Mouse (Mus musculus): ENCODE measurements around the gene 4933436I01Rik. TPM values are rescaled to one million over a fixed set of nuclear protein-coding genes. Genes with fewer than 3 reads are reported as not detected.

The 4933436I01Rik gene
- not detected in 2 replicates for polyA plus RNA-seq (2012; ENCODE audit: low replicate concordance)

GRCm38 (mm10) chrX:67921350-67921749, at the start of gene 4933436I01Rik:
4933436I01Rik (minus strand) TSS chrX:67921450.

Other genes starting within 250 kb of the 4933436I01Rik start
- not detected in 2 replicates for gene Gm1140, start 227.9 kb downstream of the 4933436I01Rik start, polyA plus RNA-seq (2012; ENCODE audit: low replicate concordance)
- not detected in 2 replicates for gene Gm14692, start 225.8 kb downstream of the 4933436I01Rik start, polyA plus RNA-seq (2012; ENCODE audit: low replicate concordance)

Measured in leukemia stem cell, adult 10-12 weeks (primary cell).